Mouse (Mus musculus) telencephalon, adult 2 months (tissue): ENCODE measurements around the gene Arfgap2.
"Not testable (repeated sequence)": the region's sequence is repeated elsewhere in the genome, so short reads cannot be mapped to it uniquely, and the experiment has no call there.

Experiments
- DNase-seq: peaks from one replicate; pipeline ENCODE4 v3.0.0-alpha.2; 2011; ENCODE audit warnings: low read depth, low spot score

The Arfgap2 gene

DNA sequence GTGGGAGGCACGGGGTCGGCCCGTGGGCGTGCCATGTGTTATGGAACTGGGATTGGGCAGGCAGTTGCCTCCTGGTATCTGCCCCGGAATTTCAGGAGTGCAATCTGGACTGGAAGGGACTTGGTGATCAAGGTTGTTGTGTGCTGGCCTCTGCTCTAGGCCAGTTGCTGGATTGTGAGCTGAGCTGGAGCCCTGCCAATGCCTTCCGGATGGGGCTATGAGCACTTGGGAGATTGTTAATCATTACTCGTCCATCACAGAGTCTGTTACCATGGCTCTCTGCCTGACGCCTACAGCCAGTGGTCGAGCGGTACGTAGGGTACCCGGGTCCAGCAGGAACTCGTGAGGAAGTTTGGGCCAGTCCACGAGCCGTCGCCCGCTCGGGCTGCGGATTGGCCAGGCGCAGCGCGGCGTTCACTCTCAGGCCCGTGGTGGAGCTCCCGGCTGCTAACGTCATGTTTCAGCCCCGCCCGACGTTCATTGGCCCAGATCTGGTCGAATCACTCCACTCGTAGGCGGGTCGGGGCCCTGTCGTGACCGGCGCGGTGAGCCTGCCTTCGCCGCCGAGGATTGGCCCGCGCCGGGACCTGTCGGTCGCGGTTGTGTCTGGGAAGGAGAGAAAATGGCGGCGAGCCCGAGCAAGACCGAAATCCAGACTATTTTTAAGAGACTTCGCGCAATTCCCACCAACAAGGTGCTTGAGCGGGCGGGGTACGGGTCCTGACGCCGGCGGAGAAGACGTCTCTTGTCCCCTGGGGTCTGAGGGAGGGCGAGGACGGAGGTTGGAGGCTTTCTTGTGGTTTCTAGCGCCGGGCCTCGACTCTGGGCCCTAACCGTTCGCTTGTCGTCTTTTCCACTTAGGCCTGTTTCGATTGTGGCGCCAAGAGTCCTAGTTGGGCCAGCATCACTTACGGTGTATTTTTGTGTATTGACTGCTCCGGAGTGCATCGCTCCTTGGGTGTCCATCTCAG, at the start of gene Arfgap2:
Arfgap2 (plus strand) TSS at position 264 of the 971 bp plus-strand sequence.
- DNase-seq, result peak; percentile 97

DNA sequence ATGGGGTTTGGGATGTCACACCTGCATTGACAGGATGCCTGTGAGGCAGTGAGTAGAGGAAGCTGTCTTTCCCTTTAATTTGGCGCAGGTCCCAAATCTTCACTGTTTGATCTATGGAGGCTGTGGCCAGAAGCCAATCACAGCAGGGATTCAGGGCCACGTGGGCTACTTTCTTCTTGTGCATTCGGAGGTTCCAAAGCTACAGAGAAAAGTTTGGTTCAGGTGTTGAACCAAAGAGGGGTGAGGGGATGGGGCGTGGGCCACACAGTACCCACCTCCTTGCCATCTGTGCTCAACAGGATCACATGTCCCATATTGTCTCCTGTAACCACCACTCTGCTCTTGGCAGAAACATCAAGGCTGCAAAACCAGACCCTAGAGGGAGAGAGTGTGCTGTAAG, 47.7 kb upstream of the Arfgap2 start:
- no peak for DNase-seq

DNA sequence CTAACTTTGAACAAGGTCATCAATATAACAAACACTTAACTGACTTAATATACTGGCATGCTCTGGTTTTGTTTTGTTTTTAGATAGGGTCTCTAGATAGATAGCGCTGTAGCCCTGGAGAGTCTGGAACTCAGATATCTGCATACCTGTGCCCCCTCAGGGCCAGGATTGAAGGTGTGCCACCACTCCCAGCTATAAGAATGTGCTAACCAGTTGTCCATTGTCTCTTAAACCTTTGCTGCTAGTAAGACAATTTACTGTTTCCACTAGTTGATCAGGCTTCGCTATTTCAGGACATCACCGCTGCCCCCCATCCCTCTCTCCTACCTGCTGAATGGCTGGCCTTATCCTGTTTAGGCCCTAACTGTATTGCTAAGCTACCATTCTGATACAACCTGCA, 44.3 kb upstream of the Arfgap2 start:
- no peak for DNase-seq

DNA sequence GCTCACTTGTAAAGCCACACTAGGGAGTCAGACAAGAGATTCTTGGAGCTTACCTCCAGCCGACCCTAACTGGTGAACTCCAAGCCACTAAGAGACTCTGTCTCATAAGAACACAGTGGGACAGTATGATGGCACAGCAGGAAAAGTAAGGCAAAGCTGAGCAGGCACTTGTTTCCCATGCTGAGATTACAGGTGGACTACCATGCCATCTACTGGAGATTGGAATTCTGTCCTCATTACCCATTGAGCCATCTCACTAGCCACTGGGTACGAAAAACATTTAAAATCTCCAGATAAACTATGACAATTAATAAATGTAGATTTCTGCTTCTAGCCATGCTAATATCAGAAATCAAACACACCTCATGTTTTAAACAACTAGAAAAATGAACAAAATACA, 41.2 kb upstream of the Arfgap2 start:
- DNase-seq, result no peak

DNA sequence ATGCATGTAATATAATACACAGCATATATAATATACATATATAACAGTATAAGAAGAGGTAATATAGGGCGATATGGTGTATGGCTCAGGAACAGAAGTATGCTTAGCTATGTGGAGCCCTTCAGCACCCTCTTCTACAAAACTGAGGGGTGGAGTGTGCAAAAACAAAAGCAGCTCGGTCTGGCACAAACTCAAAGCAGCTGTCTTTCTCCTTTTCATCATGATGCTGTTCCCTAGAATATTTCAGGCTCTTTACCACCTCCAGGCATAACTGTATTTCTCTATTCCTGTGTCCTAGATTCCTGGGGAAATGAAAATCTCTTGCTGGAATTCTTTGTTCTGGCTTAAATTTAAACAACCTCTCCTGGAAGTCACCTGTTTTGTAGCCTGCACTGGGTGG, 35.0 kb upstream of the Arfgap2 start:
- DNase-seq, result peak; percentile 81

DNA sequence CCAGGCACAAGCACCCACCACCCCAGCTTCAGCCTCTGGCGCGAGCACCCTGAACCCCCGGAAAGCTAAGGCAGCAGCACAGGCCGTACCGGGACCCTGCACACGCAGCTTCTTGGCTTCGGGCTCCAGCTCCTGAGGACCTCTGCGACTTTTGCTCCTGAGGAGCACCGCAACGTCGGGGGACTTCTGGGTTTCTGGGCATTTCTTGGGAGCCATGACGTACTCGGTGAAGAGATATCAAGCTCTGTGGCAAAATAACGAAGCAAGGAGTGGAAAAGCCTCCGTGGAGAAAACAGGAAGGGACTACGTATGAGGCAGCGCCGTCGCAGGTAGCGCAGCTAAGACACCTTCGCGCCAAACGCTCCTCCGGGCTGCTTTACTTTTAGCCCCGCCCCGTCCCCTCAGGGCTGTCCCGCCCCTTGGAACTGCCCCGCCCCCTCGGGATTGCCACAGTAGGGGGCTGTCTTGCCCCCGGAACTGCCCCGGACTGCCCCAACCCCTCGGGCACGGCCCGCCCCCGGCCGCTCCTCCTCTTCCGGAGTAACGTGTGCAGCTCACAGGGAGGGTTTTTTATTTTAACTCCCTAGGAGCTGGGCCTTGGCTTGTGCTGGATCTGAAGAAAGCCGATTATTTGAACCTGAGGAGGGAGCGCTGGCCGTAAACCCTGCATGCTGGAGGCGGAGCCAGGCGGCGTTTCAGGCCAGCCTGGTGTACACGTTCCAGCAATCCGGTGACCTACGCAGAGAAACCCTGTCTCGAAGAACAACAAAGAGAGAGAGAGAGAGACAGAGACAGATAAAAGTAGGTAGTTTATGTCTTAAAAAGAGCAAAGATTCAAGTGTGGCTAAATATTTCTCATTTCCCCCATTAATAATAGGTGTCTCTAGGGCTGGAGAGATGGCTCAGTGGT, 27.9 kb upstream of the Arfgap2 start, which contains the start of gene Ddb2:
Ddb2 (minus strand) TSS at position 382 of the 910 bp plus-strand sequence.
- peak; percentile 93 for DNase-seq

DNA sequence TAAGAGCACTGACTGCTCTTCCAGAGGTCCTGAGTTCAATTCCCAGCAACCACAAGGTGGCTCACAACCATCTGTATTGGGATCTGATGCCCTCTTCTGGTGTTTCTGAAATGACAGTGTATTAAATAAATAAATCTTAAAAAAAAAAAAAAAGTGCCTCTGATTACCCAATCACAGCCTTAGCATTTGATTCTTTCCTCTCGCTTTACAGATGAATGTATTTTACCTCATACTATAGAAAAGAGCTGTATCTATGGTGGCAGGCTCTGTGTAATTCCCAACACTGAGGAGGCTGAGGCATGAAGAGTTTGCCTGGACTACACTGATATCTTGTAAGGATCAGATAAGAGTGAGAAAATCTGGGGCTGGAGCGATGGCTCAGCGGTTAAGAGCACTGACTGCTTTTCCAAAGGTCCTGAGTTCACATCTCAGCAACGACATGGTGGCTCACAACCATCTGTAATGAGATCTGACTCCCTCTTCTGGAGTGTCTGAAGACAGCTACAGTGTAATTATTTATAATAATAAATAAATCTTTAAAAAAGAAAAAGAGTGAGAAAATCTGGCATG, 27.2 kb upstream of the Arfgap2 start:
- not testable (repeated sequence) for DNase-seq

DNA sequence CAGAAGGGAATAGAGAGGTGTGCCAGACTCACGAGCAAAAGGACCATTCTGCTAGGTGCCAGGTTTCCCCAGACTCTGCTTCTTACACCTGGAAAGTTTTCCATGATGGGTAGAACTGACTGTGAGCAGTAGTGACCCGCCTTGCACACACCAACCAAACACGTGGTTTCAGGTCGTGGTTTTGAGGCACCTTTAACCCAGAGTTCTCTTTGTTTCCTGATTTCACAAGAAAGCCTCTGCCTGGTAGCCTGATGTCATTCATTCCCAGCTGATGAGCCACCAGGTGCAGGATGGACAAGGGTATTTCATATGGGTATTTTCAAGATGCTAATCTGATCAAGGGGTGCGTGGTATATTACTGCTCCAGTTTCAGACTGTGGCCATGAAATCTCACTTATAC, 22.2 kb upstream of the Arfgap2 start:
- no peak for DNase-seq

DNA sequence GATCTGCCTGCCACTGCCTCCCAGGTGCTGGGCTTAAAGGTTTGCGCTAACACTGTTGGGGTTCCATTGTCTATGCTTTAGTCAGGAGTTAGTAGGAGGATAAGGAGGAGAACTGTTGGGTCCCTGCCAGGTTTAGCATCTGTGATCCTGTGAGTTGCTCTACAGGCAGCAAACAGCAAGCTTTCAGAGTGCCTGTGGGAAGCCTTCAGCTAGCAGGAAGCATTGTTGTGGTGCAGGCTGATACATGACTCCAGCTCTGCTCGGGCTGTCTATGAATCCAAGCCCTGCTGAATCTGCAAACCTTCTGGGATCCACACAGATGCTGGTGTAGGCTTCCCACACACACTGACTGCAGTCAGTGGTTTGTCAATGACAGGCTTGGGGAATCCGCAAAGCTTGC, 21.4 kb upstream of the Arfgap2 start:
- DNase-seq, result peak; percentile 86

DNA sequence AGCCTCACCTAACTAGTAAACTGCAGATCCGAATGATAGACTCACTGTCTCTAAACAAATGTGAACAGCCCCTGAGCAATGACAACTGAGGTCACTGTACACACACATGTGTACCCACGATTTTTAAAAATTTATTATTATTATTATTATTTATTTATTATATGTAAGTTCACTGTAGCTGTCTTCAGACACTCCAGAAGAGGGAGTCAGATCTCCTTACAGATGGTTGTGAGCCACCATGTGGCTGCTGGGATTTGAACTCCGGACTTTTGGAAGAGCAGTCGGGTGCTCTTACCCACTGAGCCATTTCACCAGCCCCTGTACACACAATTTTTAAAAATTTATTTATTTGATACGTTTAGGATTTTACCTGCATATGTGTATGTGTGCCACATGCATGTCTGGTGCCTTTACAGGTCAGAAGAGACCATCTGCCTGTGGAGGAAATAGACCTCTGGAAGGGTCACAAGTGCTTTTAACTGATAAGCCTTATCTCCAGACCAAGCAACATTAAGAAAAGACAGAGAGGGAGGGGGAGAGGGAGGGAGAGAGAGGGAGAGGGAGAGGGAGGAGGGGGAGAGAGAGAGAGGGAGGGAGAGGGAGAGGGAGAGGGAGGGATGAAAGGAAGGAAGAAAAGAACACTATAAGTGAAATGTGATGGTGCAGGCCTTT, 20.1 kb upstream of the Arfgap2 start:
- no peak for DNase-seq

DNA sequence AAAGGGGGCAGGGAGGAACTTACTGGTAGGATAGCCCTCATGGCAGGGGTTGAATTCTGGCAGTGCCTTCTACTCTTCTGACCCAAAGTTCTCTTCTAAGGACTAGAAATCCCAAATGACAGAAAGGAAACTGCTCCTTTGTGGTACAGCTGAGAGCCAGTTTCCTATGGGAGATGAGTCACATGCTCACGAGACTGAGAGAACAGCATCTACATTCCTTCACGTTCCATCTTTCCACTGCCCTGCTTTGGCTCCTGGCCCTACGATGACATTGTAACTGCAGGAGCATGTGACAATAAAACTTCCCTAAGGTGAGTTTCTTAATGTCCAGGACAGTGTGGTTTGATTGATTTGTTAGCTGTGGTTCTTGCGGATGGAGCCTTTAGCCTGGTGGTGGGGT, 16.4 kb upstream of the Arfgap2 start:
- no peak for DNase-seq

DNA sequence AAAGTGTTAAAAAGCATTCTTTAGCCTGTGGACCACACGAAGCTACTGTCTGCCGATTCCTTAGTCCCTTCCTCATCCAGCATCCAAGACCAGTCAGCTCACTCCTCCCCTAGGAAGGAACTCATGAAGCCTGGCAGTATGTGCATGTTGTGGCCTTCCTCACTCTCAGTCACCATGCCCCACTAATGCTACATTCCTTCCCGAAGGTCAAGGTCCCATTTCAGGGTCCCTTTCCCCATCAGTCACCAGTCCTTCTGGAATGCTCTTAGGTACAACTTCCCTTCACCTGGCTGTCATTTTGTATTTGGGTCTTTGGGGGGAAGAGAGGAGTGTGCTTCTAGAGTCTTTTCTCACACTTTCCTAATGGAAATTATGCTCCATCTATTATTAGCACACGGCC, 12.8 kb upstream of the Arfgap2 start:
- no peak for DNase-seq

DNA sequence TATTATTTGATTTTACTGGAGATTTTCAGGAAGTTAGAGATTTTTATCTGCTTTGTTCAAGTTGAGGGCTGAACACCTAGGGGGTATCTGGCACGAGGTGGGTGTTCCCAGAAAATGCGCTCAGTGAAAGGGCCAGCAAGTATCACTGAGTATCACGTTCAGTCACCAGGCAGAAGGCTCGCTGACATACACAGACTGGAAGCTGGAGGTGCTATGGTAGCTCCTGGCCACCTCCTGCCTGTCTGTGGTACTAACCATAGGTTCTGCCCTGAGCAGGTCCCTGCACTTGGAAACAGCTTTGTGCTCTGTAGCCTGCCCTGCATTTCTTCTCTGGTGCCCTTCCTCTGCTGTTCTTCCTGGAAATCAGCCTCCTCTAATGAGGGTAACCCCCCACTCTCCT, 12.3 kb upstream of the Arfgap2 start:
- DNase-seq, result no peak

DNA sequence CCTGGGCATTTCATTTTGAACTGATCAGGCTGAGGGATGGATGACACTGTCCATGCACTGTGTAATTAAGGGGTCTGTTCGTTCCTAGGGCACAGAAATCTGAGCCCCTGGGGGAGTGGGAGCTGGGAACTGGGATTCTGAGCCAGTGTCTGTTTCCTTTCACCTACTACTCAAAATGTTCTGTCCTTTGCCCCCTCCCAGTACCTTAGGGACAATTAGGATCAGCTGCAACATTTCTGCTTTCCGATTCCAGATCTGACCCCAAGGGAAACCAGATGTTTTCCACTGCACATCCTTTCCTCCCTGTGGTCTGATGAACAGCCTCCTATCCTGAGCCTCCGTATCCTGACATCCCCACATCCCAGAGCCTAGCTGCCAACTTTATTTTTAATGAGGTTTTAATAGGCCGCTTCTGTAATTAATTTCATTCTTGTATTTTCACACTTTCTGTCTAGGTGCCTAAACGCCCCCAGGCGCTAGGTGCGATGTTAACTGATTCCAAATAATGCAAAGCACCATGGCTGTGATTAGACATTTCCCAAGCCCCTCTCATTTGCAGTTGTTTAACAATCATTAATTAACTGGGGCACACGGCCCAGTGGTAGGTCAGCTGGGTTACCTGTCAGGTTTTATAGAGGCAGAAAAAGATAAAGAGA, 9.9 kb upstream of the Arfgap2 start:
- DNase-seq, result no peak

DNA sequence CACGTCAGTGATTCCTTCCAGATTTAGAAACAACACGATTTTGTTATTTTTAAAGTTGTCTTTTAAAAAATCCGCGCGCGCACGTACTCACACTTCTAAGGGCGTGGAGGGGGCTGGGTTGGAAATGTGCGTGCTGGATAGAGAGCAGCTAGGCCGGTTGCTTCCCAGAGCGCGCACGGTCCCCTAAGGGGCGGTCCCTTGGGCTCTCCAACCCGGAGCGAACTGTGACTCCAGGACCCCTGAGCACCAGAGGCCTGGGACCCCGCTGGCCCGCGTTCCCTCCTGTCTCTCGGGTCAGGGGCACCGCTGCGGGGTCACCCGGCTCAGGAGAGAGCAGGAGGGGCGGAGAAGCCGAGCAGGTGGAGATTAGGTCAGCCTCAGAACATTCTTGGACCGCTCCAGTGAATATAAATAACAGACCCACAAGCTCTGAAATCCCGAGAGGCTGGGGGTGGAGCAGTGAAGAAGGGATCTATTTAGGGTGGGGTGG, 9.1 kb upstream of the Arfgap2 start, which contains the start of gene Pacsin3:
Pacsin3 (plus strand) TSS at position 294 of the 490 bp plus-strand sequence.
- no peak for DNase-seq

DNA sequence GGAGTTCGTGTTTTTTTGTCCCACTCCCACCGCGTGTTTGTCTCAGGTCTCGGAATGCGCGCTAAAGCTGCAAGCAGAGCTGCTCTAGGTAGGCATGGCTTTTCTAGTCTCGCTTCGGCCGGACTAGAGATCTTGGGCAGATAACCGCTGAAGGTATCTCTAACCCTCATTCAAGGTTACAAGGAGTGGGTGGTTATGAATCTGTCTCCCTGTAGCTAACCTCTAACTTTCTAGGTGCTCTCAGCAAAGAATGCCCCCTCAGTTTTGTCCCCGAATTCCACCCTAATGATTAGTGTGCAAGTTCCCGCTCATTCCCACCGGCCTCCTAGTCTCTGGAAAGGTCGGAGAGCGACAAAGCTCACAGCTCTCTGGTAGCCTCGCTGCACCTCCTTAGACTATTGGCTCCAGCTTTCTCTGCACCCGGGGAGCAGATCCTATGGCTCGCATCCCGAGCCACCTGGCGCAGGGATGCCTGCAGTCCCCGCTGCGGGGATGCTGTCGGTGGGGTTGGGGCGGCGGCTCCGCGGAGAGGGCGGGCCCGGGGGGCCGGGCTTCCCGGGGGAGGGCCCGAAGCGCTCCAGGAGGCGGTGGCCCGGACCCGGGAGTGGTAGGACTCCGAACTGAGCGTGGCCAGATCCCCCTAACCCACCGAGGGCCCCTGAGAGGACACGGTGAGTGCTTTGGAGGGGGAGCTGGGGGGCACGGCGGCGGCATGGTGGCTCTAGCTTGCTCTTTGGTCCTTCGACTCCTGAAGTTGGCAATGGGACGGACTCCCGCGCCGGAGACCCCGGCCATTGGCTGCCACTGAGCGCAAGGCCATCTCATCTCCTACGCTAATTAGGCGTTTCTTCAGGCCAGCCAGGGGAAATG, 8.3 kb upstream of the Arfgap2 start:
- no peak for DNase-seq

DNA sequence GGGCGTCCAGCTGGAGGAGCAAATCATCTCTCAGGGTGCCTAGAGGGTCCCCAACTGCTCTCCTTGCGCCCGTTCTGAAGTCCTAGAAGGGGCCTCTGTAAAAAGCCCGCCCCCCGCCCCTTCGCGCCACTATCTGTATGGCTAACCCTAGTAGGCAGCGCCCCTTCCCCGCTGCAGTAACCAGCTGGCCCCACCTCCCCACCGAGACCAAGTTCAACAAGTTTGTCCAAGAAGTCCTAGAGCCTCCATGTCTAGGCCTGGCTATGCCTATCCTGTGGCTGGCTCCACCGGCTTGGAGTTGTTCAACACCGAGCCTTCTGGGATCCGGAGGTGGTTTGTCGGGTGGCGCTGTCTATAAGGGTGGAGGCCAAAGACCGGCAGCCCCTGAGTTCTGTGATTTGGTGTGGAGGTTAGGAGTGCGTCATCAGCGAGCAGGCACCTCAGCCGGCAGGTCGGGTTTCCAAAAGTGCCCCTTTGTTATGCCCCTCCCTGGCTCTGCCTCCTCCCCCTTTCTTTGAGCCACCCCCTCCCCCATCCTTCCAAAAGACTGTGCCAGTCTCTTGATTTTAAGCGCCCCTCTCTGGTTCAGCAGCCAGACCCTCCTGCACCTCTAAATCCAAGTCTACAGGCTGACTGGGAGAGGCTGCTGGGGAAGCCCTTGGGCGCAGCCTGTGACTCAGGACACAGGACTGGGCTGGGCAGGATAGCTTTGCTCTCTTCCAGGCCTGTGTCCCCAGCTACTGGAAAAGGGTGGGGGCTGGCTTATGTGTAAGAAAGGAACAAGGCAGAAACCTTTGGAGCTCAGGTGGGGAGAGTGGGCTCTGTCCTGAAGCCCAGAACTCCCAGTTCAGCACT, 7.4 kb upstream of the Arfgap2 start:
- DNase-seq, result no peak

DNA sequence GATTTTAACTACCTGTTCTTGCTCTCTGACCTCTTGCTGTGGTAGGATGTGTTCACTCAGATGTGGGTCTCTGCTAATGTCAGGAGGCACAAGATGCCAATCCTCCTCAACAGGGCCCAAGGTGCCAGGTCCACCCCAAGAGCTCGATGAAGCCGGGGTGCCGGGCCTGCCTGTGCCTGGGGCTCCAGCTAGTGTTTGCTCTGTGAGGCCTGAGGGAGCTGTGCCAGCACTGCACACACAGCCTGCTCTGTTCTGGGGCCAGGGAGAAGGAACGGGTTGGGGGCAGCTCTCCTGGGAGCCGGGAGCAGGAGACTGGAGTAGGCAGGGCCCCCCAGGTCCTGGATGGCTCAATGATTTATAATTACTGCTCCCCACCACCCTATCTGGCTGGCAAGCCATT, 6.7 kb upstream of the Arfgap2 start:
- DNase-seq, result no peak

DNA sequence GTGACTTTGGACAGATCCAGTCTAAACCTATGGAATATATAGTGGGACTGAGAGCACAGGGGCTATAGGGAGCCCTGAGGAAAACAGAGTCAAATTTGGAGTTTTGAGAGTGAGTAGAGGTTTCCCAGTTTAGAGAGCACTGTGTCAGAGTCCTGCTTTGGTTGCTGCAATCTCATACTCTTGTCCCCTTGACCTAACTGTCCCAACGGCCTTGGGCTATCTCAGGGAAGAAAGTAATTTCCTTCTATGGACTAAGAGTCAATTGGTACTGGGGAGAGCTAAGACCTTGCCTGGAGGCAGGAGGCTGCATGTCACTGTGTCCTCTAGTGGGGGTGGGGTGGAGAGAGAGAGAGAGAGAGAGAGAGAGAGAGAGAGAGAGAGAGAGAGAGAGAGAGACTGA, 5.9 kb upstream of the Arfgap2 start:
- no peak for DNase-seq
